Mouse (Mus musculus): ENCODE measurements at regions not wholly inside any gene's neighbourhood (a gene's known extent, or its start where the extent isn't known, plus 50 kb on each side); places are given as distances from the start of the nearest gene placed in this dataset.

- TF ChIP-seq CTCF (IDR thresholded peaks at IDR 0.05): no peak
- no peak for TF ChIP-seq POLR2A (IDR thresholded peaks at IDR 0.05; ENCODE audit: insufficient read depth, low read depth, low read length)
- TF ChIP-seq EP300 (IDR thresholded peaks at IDR 0.05; ENCODE audit: insufficient read depth, low read depth, low read length): no peak
Measured at GRCm38 (mm10) chr14:106190721-106191120, 84.7 kb downstream of the Trim52 start.

Measured in heart, adult 2 months (tissue).